Mouse (Mus musculus) stomach, postnatal 0 days (tissue): ENCODE results near the gene Tmem183a. TPM values are rescaled to one million over a fixed set of nuclear protein-coding genes. Genes with fewer than 3 reads are reported as not detected.

Experiments used
- ATAC-seq: fragments of 200-750 bp; cut with Nextera tagmentation; 2 replicates; pipeline ENCODE4 v1.8.0; 2017; ENCODE audit not compliant: low FRiP score, low TSS enrichment
- DNase-seq: peaks from one replicate; pipeline ENCODE4 v3.0.0-alpha.2; 2016; ENCODE audit warnings: low spot score
- H3K27ac ChIP-seq: fragments of 300-500 bp; sonication (generic); replicated peaks from 2 replicates; pipeline ENCODE4 v1.5.1; 2014; ENCODE audit warnings: mild to moderate bottlenecking, control low read depth
- H3K27me3 ChIP-seq: fragments of 300-500 bp; sonication (generic); 2 replicates; pipeline ENCODE4 v1.6.1; 2014; ENCODE audit warnings: low read length; ENCODE audit not compliant: control insufficient read depth, insufficient read depth
- H3K36me3 ChIP-seq: fragments of 300-500 bp; sonication (generic); 2 replicates; pipeline ENCODE4 v1.6.1; 2014; ENCODE audit warnings: low read length, mixed read lengths; ENCODE audit not compliant: control insufficient read depth, insufficient read depth
- H3K4me1 ChIP-seq: fragments of 300-500 bp; sonication (generic); replicated peaks from 2 replicates; pipeline ENCODE4 v1.6.1; 2014; ENCODE audit warnings: antibody characterized with exemption; ENCODE audit not compliant: control insufficient read depth, insufficient read depth
- H3K4me2 ChIP-seq: fragments of 300-500 bp; sonication (generic); replicated peaks from 2 replicates; pipeline ENCODE4 v1.6.1; 2014; ENCODE audit warnings: low read depth, mild to moderate bottlenecking, control low read depth, moderate library complexity
- H3K4me3 ChIP-seq: fragments of 300-500 bp; sonication (generic); 2 replicates; pipeline ENCODE4 v1.5.1; 2014; ENCODE audit warnings: low read depth, low read length, control low read depth
- H3K9ac ChIP-seq: fragments of 300-500 bp; sonication (generic); 2 replicates; pipeline ENCODE4 v1.6.1; 2014; ENCODE audit warnings: mild to moderate bottlenecking, low read length, control low read depth, mixed read lengths
- H3K9me3 ChIP-seq: fragments of 300-500 bp; sonication (generic); 2 replicates; pipeline ENCODE4 v1.6.1; 2016; ENCODE audit warnings: low read length; ENCODE audit not compliant: control insufficient read depth
- CTCF ChIP-seq: IDR thresholded peaks from 2 replicates; pipeline ENCODE4 v1.5.1; 2016; ENCODE audit warnings: antibody characterized with exemption, low read depth, mild to moderate bottlenecking, moderate library complexity
- EP300 ChIP-seq: optimal IDR thresholded peaks from 2 replicates; pipeline ENCODE3; 2016; ENCODE audit warnings: antibody characterized with exemption
- WGBS: fragments of 180-500 bp; shearing (Covaris S2); extraction: QIAGEN DNeasy Blood & Tissue Kit; methylation state at CpG from one replicate; pipeline ENCODE4 v1.1.7; 2014; 5-methylcytosine and 5-hydroxymethylcytosine counted together
- polyA plus RNA-seq: library from polyadenylated mRNA; unstranded; fragments of >200 nt; fragmentation: Nextera tagmentation; extraction: Ambion mirVana; gene quantifications from 2 replicates; pipeline ENCODE4 v1.2.1, GENCODE M21; 2015

The Tmem183a gene
- 64.9 and 65.6 TPM in 2 replicates for polyA plus RNA-seq

DNA sequence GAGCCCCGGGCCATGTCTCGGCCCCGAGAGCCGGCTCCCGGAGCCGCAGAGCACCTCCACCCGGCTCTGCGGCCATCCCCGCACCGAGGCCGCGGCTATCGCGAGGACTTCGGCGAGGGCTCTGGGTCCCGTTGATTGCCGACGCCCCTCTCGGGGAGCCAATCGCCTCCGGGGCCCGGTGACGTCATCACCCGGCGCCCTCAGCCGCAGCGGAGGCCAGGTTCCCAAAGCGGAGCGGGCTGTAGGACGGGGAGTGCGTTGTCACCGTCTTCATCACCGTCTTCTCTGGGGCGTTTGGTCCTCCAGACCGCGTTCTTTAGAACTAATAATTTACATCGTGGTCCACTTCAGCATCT is at the start of gene Tmem183a:
Gene Tmem183a, minus strand, starts transcription at position 123 of the 356 bp plus-strand sequence.
- peak; percentile 96 for DNase-seq
- TF ChIP-seq EP300, result peak; percentile 97
- no peak for TF ChIP-seq CTCF
- H3K36me3 ChIP-seq, result no peaks in the 10 kb centered on the region; the same call in 1 of the 2 replicates
- no peaks in the 10 kb centered on the region for H3K9me3 ChIP-seq
- H3K27me3 ChIP-seq, result no peaks in the 10 kb centered on the region
- H3K4me2 ChIP-seq, result peak within 1 kb of the TSS; percentile 66
- peak within 1 kb of the TSS; percentile 83 for H3K4me3 ChIP-seq
- peak within 1 kb of the TSS; percentile 95 for H3K27ac ChIP-seq
- no peaks in the 10 kb centered on the region for H3K4me1 ChIP-seq
- ATAC-seq, result peak; percentile 97
- peak within 1 kb of the TSS; percentile 96 for H3K9ac ChIP-seq
- WGBS, result 0% methylated on average over 38 of the region's 38 CpGs

DNA sequence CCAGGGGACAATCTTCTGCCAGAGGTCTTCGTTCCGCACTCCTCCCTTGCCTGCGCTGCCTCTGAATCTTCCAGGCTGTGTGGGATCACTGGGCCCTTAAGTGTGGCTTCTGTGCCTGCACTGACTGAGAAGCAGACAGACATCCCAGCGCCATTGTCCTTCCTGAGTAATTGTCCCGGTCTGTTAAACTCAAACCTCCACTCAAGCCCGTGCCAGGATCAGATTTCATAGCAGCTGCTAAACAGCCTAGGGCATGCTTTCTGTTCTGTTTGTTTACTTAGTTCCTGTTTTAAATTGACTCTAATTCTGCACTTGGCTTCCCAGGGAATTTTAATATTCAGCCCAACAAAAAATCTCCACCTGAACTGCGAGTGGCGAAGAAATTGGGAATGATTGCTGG is 46.3 kb upstream of the Tmem183a start:
- TF ChIP-seq EP300 (no peak), CTCF (no peak)
- Histone ChIP-seq H3K27ac (no peak overlapping the region), H3K9me3 (no peaks in the 10 kb centered on the region), H3K36me3 (0 out of 2 replicates have a peak, but pooled peaks cover 12% of the 10 kb centered on the region), H3K4me3 (no peak overlapping the region), H3K4me2 (no peak overlapping the region), H3K9ac (no peak overlapping the region), H3K4me1 (no peaks in the 10 kb centered on the region), H3K27me3 (no peaks in the 10 kb centered on the region)
- ATAC-seq (no peak), DNase-seq (no peak)
- WGBS, result 80% methylated on average over 8 of the region's 8 CpGs

DNA sequence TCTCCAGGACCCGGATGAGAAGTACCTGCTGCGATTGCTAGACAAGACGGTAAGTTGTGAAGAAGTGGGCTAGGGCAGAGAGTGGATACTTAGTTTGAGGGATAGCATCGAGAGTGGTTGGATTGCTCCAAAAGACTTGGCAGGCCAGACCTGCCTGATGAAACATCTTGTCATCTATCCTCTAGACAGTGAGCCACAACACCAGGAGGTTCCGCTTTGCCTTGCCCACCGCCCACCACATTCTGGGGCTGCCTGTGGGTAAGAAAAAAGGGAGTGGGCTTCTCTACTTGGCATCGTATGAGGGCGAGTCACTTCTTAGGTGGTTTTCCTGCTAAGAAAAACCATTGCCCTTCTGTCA is 44.6 kb upstream of the Tmem183a start:
- Histone ChIP-seq H3K9me3 (no peaks in the 10 kb centered on the region), H3K4me1 (no peaks in the 10 kb centered on the region), H3K4me2 (peak overlapping the region; percentile 92), H3K36me3 (0 out of 2 replicates have a peak, but pooled peaks cover 12% of the 10 kb centered on the region), H3K27me3 (no peaks in the 10 kb centered on the region), H3K27ac (peak overlapping the region; percentile 83), H3K9ac (peak overlapping the region; percentile 75), H3K4me3 (peak overlapping the region; percentile 75)
- DNase-seq (no peak), ATAC-seq (peak; percentile 55)
- WGBS, result 22% methylated on average over 8 of the region's 8 CpGs
- TF ChIP-seq EP300, result no peak

DNA sequence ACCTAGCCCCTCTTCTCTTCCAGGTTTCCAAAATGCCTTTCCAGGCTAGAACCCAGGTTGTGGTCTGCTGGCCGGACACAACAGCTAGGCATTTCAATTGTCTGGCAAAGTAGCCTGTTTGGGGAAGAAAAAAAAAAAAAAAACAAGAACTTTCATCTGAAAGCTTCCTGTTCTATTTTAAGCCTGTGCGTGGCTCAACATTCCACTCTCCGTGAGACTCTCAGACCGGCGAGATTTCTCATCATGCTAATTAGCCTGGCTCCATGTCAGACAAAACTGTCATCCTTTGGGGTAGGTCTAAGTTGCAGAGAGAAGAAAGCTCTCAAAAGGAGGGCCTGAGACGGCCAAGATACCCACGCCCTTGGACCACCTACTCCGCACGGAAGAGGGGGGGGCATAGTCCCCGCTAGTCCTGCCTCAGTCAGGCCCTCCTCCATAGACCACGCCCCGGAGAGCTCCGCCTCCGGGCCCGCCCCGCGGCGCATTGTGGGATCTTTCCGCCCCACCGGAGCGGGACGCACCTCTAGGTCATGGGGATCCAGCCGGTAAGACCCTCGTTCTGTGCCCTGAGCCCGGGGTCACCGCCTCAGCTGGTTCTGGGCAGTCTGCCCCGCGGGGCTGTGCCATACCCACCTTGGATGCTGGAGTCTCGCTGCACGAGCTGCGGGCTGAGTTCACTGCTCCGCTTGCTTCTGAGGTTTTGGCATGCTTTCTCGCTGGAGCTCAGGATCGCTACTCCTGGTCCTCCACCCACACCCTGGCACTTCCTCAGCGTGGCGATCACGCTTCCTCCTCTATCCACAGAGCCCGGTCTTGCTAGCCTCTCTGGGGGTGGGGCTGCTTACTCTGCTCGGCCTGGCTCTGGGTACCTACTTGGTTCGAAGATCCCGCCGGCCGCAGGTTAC is 44.0 kb upstream of the Tmem183a start, which contains the start of gene Cyb5r1:
Gene Cyb5r1, plus strand, starts transcription at position 51 of the 905 bp plus-strand sequence.
- Histone ChIP-seq H3K4me2 (peak within 1 kb of the TSS; percentile 92), H3K4me1 (no peaks in the 10 kb centered on the region), H3K36me3 (0 out of 2 replicates have a peak, but pooled peaks cover 10% of the 10 kb centered on the region), H3K27me3 (no peaks in the 10 kb centered on the region), H3K27ac (peak within 1 kb of the TSS; percentile 83), H3K9me3 (no peaks in the 10 kb centered on the region), H3K4me3 (peak within 1 kb of the TSS; percentile 75), H3K9ac (peak within 1 kb of the TSS; percentile 75)
- DNase-seq, result peak; percentile 87
- peak; percentile 94 for ATAC-seq
- TF ChIP-seq EP300 (no peak), CTCF (0 out of 2 replicates have a peak, but pooled peaks have one; percentile 1)
- under 1% methylated on average over 42 of the region's 43 CpGs for WGBS

DNA sequence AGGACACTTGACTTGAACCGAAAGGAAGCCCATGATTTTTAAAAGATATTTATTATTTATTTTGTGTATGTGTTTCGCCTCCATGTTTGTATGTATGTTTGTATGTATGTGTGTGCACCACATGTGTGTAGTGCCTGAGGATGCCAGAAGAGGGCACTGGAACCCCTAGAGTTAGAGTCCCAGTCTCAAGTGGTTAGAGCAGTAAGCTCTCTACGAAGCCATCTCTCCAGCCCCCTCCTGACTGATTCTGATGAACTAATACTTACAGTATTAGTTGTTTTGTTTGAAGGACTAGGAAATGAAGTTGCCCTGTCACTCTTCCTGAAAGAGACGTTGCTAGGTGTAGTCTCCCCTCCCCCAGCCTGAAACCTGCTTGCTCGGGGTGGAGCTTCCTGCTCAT is 38.0 kb upstream of the Tmem183a start:
- no peaks in the 10 kb centered on the region for H3K27me3 ChIP-seq
- H3K4me1 ChIP-seq, result no peaks in the 10 kb centered on the region
- DNase-seq (peak; percentile 25), ATAC-seq (0 out of 2 replicates have a peak, but pooled peaks have one; percentile 45)
- H3K27ac ChIP-seq, result no peak overlapping the region
- no peaks in the 10 kb centered on the region for H3K36me3 ChIP-seq
- whole genome bisulfite sequencing, result 70% methylated on average over 5 of the region's 5 CpGs
- no peak overlapping the region for H3K4me3 ChIP-seq
- H3K4me2 ChIP-seq, result no peak overlapping the region
- no peak overlapping the region for H3K9ac ChIP-seq
- no peaks in the 10 kb centered on the region for H3K9me3 ChIP-seq
- TF ChIP-seq EP300 (no peak), CTCF (peak; percentile 44; the same call in 1 of the 2 replicates)

DNA sequence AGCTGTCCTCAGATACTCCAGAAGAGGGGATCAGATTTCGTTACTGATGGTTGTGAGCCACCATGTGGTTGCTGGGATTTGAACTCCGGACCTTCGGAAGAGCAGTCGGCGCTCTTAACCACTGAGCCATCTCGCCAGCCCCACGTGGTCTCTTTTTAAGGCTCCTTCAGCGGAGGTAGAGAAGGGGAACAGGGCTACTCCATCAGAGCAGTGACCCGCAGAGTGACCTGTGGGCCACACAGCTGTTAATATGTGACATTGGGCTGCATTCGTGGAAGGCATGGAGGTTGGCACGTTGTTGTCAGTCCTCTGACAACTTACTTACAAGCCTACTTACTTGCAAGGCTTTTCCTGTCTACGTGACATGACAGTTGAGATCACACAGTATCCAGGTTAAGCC is 36.4 kb upstream of the Tmem183a start:
- no peak for ATAC-seq
- no peak for DNase-seq
- TF ChIP-seq EP300 (no peak), CTCF (no peak)
- Histone ChIP-seq H3K9me3 (no peaks in the 10 kb centered on the region), H3K36me3 (no peaks in the 10 kb centered on the region), H3K4me2 (no peak overlapping the region), H3K27me3 (no peaks in the 10 kb centered on the region), H3K4me3 (no peak overlapping the region), H3K9ac (no peak overlapping the region), H3K27ac (no peak overlapping the region), H3K4me1 (no peaks in the 10 kb centered on the region)
- 90% methylated on average over 12 of the region's 12 CpGs for WGBS
